Mouse (Mus musculus): ENCODE data around the gene Fcgrt.

DNA sequence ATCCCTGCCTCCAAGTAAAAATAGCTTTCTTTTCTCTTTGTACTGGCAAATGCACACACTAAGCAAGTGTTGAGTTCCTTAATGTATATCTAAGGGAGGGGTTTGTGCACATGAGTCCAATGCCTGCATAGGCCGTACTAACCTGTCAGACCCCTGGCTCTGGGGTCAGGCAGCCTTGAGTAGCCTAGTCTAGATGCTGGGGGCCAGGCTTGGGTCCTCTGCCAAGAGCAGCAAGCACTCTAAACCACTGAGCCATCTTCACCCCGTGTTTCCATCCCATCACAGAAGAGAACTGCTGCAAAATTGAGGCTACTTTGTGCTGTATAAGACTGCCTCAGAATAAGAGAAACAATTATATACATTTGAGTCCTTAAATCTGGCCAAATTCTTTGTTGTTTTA lies 25.8 kb downstream of the Fcgrt start:
- TF ChIP-seq CTCF (conservative IDR thresholded peaks at IDR 0.05; ENCODE audit: insufficient read depth, insufficient read length, low read depth, low read length), result no peak
- TF ChIP-seq POLR2A (IDR thresholded peaks at IDR 0.05; ENCODE audit: low read depth, low read length), result no peak

Data from kidney, adult 2 months (tissue).